Mouse (Mus musculus): ENCODE results near the gene Sox15.
"Not testable (repeated sequence)": the region's sequence is repeated elsewhere in the genome, so short reads cannot be mapped to it uniquely, and the experiment has no call there.

The Sox15 gene

DNA sequence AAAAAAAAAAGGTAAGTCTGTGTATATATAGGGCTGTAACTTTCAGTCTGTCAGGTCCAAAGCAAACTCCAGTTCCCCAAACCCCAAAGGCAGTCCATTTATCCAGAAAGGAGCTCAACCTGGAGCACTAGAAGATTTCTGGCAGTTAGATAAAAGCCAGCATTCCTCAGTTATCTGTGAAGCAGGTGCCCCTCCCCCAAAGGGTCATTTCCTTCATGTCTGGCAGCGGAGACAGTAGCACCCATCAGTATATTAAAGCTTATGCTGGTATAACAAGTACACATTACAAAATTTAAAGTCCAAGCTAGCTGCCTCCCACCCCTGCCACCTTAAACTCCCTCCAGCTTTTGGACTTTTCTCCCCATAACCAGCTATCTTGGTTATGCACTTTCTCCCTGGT lies 44.5 kb downstream of the Sox15 start:
- no peak for DNase-seq (ENCODE audit: low read depth, low spot score)

DNA sequence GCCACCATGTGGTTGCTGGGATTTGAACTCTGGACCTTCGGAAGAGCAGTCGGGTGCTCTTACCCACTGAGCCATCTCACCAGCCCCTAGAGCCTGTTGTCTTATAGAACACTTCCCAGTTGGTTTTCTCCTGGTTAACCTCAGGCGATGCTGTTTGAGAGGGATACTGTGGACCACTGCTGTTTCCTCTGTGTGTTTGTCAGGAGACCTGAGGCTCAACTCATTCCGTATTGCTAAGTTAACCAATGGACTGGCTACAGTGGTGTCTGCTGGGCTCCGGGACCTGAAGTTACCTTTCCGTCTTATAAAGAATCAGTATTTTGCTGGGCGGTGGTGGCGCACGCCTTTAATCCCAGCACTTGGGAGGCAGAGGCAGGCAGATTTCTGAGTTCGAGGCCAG lies 47.8 kb downstream of the Sox15 start:
- DNase-seq (ENCODE audit: low read depth, low spot score), result not testable (repeated sequence)

DNA sequence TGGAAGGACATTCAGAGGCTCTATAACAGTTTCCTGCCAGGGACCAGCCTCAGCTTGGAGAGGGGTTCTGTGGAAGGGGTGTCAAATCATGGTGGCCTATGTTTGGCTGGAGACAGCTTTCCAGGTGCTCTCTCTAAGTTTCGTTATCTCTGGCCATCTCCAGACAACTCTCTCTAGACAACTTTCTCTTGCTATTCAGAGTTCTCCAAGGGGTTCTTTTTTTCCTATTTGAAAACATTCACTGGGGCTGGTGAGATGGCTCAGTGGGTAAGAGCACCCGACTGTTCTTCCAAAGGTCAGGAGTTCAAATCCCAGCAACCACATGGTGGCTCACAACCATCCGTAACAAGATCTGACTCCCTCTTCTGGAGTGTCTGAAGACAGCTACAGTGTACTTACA lies 48.3 kb downstream of the Sox15 start:
- not testable (repeated sequence) for DNase-seq (ENCODE audit: low read depth, low spot score)

DNA sequence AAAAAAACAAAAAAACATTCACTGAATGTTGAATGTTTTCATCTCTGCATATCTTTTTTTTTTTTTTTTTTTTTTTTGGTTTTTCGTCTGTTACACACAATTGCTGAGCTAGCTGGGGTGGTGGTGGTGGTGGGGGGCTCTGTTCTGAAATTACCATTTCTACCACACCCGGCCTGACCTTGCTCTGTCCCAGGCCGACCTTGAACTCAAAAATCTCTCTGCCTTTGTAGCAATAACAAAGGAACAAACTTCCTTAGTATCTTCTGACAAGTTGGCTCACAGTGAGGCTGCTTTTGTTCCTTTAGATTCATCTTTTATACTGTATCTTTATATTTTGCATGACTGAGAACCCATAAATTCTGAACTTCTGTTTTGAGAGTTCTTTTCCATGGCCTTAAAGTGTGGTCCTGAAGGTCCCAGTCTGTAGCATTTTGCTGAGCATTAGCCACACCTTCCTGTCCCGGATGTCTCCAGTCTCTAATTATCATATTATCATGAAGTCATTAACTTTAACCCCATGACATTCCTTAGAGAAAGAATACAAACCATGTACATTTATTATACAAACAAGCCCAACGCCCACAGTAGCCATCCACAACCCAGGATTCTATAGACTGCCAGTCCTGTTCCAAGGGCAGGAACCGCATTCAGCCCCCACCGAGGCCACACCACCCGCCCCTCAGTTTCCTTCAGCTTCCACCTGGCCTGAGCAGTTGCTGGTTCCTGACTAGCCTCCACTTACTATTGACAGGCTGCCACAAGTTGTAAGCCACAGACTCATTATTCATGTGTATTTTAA lies 48.9 kb downstream of the Sox15 start:
- no peak for DNase-seq (ENCODE audit: low read depth, low spot score)

DNA sequence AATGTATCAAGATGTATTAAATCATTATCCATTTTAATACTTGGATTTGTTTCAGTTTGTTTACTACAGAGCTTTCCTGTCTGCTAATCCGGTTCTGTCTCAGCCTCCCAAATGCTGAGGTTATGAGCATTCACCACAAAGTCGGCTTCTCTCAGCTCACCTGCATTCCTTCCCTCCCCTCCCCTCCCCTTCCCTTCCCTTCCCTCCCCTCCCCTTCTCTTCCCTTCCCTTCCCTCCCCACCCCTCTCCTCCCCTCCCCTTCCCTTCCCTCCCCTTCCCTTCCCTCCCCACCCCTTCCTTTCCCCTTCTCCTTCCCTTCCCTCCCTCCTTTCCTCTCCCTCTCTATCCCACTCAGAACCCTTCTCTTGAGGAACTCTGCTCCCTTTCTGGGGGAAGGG lies 49.5 kb downstream of the Sox15 start:
- no peak for DNase-seq (ENCODE audit: low read depth, low spot score)

Measured in A20 (cell line).